Mouse (Mus musculus) hindbrain, embryonic 14.5 days (tissue): ENCODE results near the gene Vps16. TPM values are rescaled to one million over a fixed set of nuclear protein-coding genes. Genes with fewer than 3 reads are reported as not detected.
A peak's percentile ranks its signal among the peaks of the same experiment; 100 is the strongest.

Experiments
- ATAC-seq: fragments of 200-750 bp; cut with Nextera tagmentation; 2 replicates; pipeline ENCODE4 v1.8.0; 2017; ENCODE audit warnings: moderate number of reproducible peaks, mild to moderate bottlenecking, moderate TSS enrichment, moderate library complexity; ENCODE audit not compliant: low FRiP score
- DNase-seq: peaks from one replicate; pipeline ENCODE4 v3.0.0-alpha.2; 2015; ENCODE audit warnings: low spot score
- H3K27ac ChIP-seq: fragments of 300-500 bp; sonication (generic); 2 replicates; pipeline ENCODE4 v1.5.1; 2014; ENCODE audit warnings: mild to moderate bottlenecking, moderate library complexity
- H3K27me3 ChIP-seq: fragments of 300-500 bp; sonication (generic); 2 replicates; pipeline ENCODE4 v1.6.1; 2014; ENCODE audit warnings: mild to moderate bottlenecking, low read length, mixed read lengths; ENCODE audit not compliant: control insufficient read depth, insufficient read depth
- H3K36me3 ChIP-seq: fragments of 300-500 bp; sonication (generic); replicated peaks from 2 replicates; pipeline ENCODE4 v1.6.1; 2014; ENCODE audit not compliant: control insufficient read depth, insufficient read depth
- H3K4me1 ChIP-seq: fragments of 300-500 bp; sonication (generic); replicated peaks from 2 replicates; pipeline ENCODE4 v1.6.1; 2014; ENCODE audit warnings: antibody characterized with exemption, low read length, mixed read lengths; ENCODE audit not compliant: control insufficient read depth, insufficient read depth
- H3K4me2 ChIP-seq: fragments of 300-500 bp; sonication (generic); replicated peaks from 2 replicates; pipeline ENCODE4 v1.6.1; 2014; ENCODE audit warnings: mild to moderate bottlenecking, moderate library complexity
- H3K4me3 ChIP-seq: fragments of 300-500 bp; sonication (generic); replicated peaks from 2 replicates; pipeline ENCODE4 v1.5.1; 2014; ENCODE audit warnings: mild to moderate bottlenecking, low read length
- H3K9ac ChIP-seq: fragments of 300-500 bp; sonication (generic); 2 replicates; pipeline ENCODE4 v1.6.1; 2014
- H3K9me3 ChIP-seq: fragments of 300-500 bp; sonication (generic); 2 replicates; pipeline ENCODE4 v1.6.1; 2016; ENCODE audit warnings: low read length; ENCODE audit not compliant: control insufficient read depth
- WGBS: fragments of 180-500 bp; shearing (Covaris S2); extraction: QIAGEN DNeasy Blood & Tissue Kit; methylation state at CpG from one replicate; pipeline ENCODE4 v1.1.7; 2014; 5-methylcytosine and 5-hydroxymethylcytosine counted together
- polyA plus RNA-seq: library from polyadenylated mRNA; unstranded; fragments of >200 nt; fragmentation: Nextera tagmentation; extraction: Ambion mirVana; gene quantifications from 2 replicates; pipeline ENCODE4 v1.2.1, GENCODE M21; 2014

The Vps16 gene
- polyA plus RNA-seq, 1 experiment from 2014 or later, result 75.9 TPM

- Histone ChIP-seq H3K4me1 (0 out of 2 replicates have a peak, but pooled peaks cover 5% of the 10 kb centered on the region), H3K27ac (no peak overlapping the region), H3K9ac (no peak overlapping the region), H3K36me3 (no peaks in the 10 kb centered on the region), H3K4me2 (no peak overlapping the region), H3K4me3 (no peak overlapping the region), H3K9me3 (no peaks in the 10 kb centered on the region), H3K27me3 (no peaks in the 10 kb centered on the region)
- ATAC-seq (no peak), DNase-seq (no peak)
- 89% methylated on average over 4 of the region's 4 CpGs for WGBS
Measured at GRCm38 (mm10) chr2:130488600-130488999, 64.5 kb downstream of the Vps16 start.

- DNase-seq (no peak), ATAC-seq (0 out of 2 replicates have a peak, but pooled peaks have one; percentile 54)
- 19% methylated on average over 4 of the region's 4 CpGs for WGBS
- Histone ChIP-seq H3K4me2 (no peak overlapping the region), H3K27ac (peak overlapping the region; percentile 72), H3K9ac (no peak overlapping the region), H3K9me3 (no peaks in the 10 kb centered on the region), H3K27me3 (no peaks in the 10 kb centered on the region), H3K36me3 (no peaks in the 10 kb centered on the region), H3K4me1 (0 out of 2 replicates have a peak, but pooled peaks cover 13% of the 10 kb centered on the region), H3K4me3 (no peak overlapping the region)
Measured at GRCm38 (mm10) chr2:130491162-130491561, 67.0 kb downstream of the Vps16 start.

- Histone ChIP-seq H3K4me1 (0 out of 2 replicates have a peak, but pooled peaks cover 14% of the 10 kb centered on the region), H3K4me3 (no peak overlapping the region), H3K36me3 (no peaks in the 10 kb centered on the region), H3K27ac (peak overlapping the region; percentile 72; the same call in 1 of the 2 replicates), H3K4me2 (no peak overlapping the region), H3K27me3 (no peaks in the 10 kb centered on the region), H3K9me3 (no peaks in the 10 kb centered on the region), H3K9ac (no peak overlapping the region)
- 6% methylated on average over 7 of the region's 7 CpGs for WGBS
- ATAC-seq (peak; percentile 71), DNase-seq (peak; percentile 63)
Measured at GRCm38 (mm10) chr2:130491587-130491986, 67.4 kb downstream of the Vps16 start.

Other genes with a start within 250 kb of the Vps16 start
- gene Snrpb, start 244.9 kb upstream of the Vps16 start, polyA plus RNA-seq, result 296 and 309 TPM in 2 replicates
- gene Tmc2, start 229.1 kb upstream of the Vps16 start, polyA plus RNA-seq, result not detected in 2 replicates
- gene Nop56, start 149.9 kb upstream of the Vps16 start, polyA plus RNA-seq, result 220 and 244 TPM in 2 replicates
- gene Idh3b, start 139.8 kb upstream of the Vps16 start, polyA plus RNA-seq, result 184 and 194 TPM in 2 replicates
- 4.4 and 4.5 TPM in 2 replicates for gene Ebf4, start 129.2 kb upstream of the Vps16 start, polyA plus RNA-seq
- gene Cpxm1, start 26.8 kb upstream of the Vps16 start, polyA plus RNA-seq, result 22.8 and 23.8 TPM in 2 replicates
- 0.35 TPM in 1 of 2 replicates, not detected in the other for gene Gm28372, start 19.1 kb upstream of the Vps16 start, polyA plus RNA-seq
- gene 1700020A23Rik, start 19.1 kb upstream of the Vps16 start, polyA plus RNA-seq, result 0.72 TPM in 1 of 2 replicates, not detected in the other
- not detected in 2 replicates for gene Tmem239, start 17.9 kb upstream of the Vps16 start, polyA plus RNA-seq
- 9.0 and 11.3 TPM in 2 replicates for gene Pced1a, start 362 bp downstream of the Vps16 start, polyA plus RNA-seq
- gene Ptpra, start 25.9 kb downstream of the Vps16 start, polyA plus RNA-seq, result 158 and 171 TPM in 2 replicates
- gene Mrps26, start 139.4 kb downstream of the Vps16 start, polyA plus RNA-seq, result 96.8 and 107 TPM in 2 replicates
- gene Oxt, start 151.8 kb downstream of the Vps16 start, polyA plus RNA-seq, result 0.87 TPM in 1 of 2 replicates, not detected in the other
- not detected in 2 replicates for gene Avp, start 158.2 kb downstream of the Vps16 start, polyA plus RNA-seq
- gene Fastkd5, start 205.7 kb downstream of the Vps16 start, polyA plus RNA-seq, result 11.5 and 12.8 TPM in 2 replicates
- gene Ubox5, start 205.7 kb downstream of the Vps16 start, polyA plus RNA-seq, result 9.7 and 12.6 TPM in 2 replicates
- gene Lzts3, start 218.5 kb downstream of the Vps16 start, polyA plus RNA-seq, result 5.3 and 5.7 TPM in 2 replicates
- 62.5 and 65.3 TPM in 2 replicates for gene Ddrgk1, start 240.3 kb downstream of the Vps16 start, polyA plus RNA-seq
- gene Itpa, start 243.3 kb downstream of the Vps16 start, polyA plus RNA-seq, result 115 and 116 TPM in 2 replicates